Mouse (Mus musculus) A20 (cell line): Measurements from ENCODE around the gene Gramd1b.

Experiments
- DNase-seq: peaks from one replicate; pipeline ENCODE4 v3.0.0-alpha.2; 2011; ENCODE audit warnings: low read depth, low spot score

Gramd1b gene

DNA sequence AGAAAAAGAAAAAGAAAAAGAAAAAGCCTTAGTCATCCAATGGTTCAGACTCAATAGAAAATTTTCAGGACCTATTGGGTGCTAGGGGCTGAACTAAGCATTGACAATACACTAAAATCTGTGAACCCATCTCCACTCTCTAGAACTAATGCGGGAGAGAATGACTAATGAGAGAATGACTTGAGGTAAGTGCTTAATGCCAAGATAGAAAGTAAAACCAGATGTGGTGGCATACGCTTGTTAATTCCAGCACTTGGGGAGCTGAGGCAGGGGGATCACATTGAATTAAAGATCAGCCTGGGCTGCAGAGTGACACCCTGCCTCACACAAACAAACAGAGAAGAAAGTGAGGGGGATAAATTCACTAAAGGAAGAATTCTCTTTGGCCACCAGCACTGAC is 131.0 kb downstream of the Gramd1b start:
- no peak for DNase-seq

DNA sequence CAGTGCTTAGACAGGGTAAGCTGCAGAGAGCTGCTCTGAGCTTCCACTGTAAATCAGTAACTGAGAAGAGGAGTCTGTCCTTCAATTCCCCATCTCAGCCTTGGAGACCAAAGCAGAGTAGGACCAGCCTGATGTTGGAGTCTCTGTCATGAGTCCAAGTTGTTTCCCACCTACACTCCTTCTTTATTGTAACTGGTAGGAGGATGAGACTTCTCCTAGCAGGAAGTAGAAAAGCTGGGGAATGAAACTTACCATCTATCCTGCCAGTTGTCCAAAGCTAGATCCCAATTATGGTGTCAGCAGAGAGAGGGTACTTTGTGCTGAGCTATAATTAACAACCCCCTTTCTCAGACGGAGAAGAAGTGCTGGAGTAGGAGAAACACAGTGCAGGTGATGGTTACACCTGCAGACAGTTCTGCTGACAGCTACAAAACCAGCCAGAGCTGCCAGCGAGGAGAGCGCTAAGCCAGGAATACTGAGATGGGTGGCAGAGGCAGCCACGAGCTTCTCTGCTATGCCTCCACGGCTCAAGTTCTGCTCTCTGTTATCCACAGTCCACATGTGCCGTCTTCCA is 131.7 kb downstream of the Gramd1b start:
- no peak for DNase-seq

GRCm38 (mm10) chr9:40397471-40398245 is 133.5 kb downstream of the Gramd1b start:
- no peak for DNase-seq

DNA sequence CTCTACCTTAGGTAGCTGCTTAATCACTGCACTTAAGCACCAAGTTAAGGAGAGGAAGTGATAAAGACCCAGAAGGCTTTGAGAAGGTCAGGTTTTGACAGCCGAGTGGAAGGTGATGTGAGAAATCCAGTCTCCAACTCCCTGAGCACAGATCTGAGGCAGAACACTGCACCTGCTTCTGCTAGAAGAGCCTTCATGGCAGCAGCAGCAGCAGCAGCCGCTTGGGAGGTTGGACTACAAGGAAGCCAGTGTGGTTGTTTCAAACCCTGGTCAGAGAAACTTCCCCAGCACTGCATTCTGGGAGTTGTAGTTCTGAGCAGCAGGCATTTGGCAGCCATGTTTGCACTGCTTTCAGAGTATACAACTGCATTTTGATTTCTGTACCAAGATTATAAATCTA is 134.1 kb downstream of the Gramd1b start:
- DNase-seq = peak; percentile 85

GRCm38 (mm10) chr9:40396171-40396570 is 135.0 kb downstream of the Gramd1b start:
- DNase-seq = no peak

- no peak for DNase-seq
These were observed 139.1 kb downstream of the Gramd1b start for GRCm38 (mm10) chr9:40391852-40392695.

DNA sequence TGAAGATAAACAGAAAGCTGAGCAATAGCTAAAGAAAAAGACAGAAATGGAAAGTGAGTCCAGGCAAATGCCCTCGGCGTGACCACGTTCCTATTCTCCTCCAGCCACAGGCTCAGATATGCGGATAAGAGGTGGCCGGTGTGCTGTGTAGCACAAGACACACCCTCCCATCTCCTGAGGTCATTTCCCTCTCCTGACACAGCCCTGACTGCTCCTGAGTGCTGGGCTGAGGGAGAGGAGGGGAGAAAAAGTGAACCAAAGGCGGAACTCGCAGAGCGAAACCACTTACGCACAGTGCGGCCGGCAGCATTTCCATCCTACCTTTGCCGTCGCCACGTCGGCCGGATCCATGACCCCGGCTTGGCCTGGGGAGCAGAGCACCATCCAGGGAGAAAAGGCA is 139.8 kb downstream of the Gramd1b start:
- no peak for DNase-seq

DNA sequence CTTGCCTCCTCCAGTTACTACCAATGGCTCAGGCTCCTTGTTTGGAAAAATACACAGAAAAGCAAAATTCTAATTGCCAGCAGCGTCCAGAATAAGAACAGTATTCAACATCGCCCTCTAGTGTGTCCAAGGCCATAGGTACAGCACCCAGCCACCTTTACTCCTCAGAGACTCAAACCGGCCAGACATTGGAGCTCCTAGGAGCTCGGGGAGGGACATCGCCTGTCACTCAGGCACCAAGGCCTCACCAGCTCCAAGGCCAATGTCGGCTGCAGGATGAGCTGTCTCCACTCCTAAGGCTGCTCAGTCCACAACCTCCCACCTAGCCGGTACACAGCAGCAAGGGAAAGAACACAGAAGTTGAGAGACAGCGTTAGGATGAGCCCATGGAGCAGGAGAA is 140.3 kb downstream of the Gramd1b start:
- peak; percentile 9 for DNase-seq

DNA sequence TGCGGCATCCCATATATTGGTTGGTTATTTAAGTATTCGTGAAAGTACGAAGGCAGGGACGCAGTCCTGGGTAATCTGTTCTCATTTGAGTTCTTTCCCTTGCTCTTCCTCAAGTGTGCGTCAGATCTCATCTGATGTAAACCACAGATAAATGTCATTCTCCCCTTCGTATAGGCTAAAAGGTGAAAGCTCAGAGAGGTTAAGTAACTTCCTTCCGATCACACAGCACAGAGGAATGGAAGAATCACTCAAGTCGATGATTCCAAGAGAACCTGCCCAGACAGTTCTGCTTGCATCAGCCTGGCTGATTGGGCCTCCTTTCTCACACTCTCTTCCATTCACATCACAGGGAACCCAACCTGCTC is 140.8 kb downstream of the Gramd1b start:
- no peak for DNase-seq

- no peak for DNase-seq
These were observed 141.4 kb downstream of the Gramd1b start for GRCm38 (mm10) chr9:40389669-40390395.

GRCm38 (mm10) chr9:40389175-40389574 is 142.0 kb downstream of the Gramd1b start:
- DNase-seq = no peak

GRCm38 (mm10) chr9:40384781-40385180 is 146.4 kb downstream of the Gramd1b start:
- no peak for DNase-seq

DNA sequence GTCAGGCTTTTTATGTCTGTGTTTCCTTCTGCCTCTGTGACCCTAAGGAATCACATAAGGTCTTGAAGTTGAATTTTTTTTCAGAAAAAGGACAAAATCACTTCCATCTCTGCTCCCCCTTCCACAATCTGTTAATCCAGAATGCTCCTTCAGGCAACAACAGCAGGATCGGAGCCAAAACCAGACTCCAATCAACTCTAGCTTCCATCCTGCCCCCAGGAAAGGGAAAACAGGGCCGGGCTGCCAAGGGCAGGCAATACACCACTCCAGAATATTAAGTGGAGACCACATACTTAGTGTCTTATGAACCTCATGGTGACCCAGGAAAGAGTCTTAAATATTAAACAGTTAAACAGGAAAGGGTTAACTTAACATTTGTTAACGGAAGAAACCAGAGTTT is 148.7 kb downstream of the Gramd1b start:
- DNase-seq = no peak

DNA sequence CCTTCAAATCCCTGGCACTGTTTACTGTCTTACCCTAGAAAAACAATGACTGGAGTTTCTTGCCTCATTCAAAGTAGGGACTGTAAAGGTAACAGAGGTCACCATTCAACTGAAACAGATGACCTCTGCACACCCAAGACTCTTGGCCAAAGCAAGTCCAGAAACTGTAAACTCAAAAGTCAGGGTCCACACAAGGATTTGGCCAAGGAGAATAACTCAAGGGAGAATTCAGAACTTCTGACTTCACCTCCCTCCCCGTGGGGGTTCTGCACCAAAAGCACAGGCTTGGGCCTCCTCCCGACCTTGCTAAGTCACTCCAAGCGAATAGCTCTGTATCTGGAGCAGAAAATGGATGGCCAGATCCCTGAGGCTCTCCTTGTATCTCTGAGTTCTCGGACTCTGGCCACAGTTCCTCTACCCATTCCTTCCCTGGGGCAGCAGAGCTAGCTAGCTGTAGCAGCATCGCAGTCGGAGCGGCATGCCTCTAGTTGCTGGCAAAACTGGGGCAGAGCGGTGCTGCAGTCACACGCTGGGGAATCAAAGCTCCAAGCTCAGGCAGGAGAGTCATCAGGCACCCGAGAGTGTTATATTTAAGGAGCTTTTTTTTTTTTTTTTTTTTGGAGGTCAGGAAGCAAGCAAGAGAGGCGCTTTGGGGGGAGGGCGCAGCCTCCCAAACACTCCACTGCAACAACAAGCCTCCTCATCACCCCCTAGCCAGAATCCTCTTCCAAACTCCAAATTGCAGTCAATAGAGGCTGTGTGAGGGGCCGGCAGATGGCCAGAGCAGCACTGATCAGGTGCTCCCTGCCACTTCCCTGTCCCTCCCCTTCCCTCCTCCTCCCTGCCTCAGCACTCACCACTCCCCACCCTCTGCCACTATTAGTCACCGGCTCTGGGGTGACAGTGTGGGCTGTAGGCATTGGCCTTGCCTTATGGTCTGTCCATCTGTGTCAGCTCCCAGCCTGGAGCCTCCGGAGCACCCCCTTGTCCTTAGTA is 149.5 kb downstream of the Gramd1b start:
- no peak for DNase-seq

- no peak for DNase-seq
These were observed 154.3 kb downstream of the Gramd1b start for GRCm38 (mm10) chr9:40376711-40377410.

- no peak for DNase-seq
These were observed 155.0 kb downstream of the Gramd1b start for GRCm38 (mm10) chr9:40376139-40376541.

GRCm38 (mm10) chr9:40375518-40375917 is 155.7 kb downstream of the Gramd1b start:
- no peak for DNase-seq

GRCm38 (mm10) chr9:40374992-40375391 is 156.2 kb downstream of the Gramd1b start:
- no peak for DNase-seq

GRCm38 (mm10) chr9:40374533-40374971 is 156.6 kb downstream of the Gramd1b start:
- DNase-seq = no peak

- no peak for DNase-seq
These were observed 157.1 kb downstream of the Gramd1b start for GRCm38 (mm10) chr9:40374052-40374451.
